Mouse (Mus musculus): ENCODE measurements around the gene Ell2. TPM values are rescaled to one million over a fixed set of nuclear protein-coding genes. Genes with fewer than 3 reads are reported as not detected.

Gene Ell2
- polyA plus RNA-seq, 1 experiment from 2014 or later = 8.7 TPM

DNA sequence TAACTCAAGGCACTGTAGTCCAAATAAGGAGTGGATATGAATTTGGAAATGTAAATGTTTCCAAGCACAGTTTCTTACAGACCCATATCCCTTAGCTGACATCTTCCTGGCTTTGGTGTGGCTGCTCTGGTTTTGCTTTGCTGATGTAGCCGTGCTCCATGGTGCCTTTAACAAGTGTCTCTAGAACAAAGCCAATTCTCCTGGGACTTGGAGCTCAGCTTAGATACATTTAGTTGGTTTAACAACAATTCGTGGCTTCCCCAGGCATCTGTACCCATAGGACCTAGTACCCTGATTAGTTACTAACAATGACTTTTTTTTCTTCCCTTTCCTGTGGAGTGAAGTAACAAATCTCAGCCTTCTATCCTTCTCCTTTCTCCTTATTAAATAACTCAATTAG is 44.2 kb downstream of the Ell2 start:
- peaks cover 15% of the 10 kb centered on the region; the same call in 1 of the 2 replicates for H3K4me1 ChIP-seq
- no peak overlapping the region for H3K27ac ChIP-seq
- no peak overlapping the region for H3K4me3 ChIP-seq
- no peaks in the 10 kb centered on the region for H3K9me3 ChIP-seq
- ATAC-seq (ENCODE audit: borderline replicate concordance, extremely low read depth, low FRiP score, low TSS enrichment) = no peak
- H3K4me2 ChIP-seq = no peak overlapping the region
- H3K36me3 ChIP-seq = no peaks in the 10 kb centered on the region
- WGBS = 73% methylated on average over 2 of the region's 2 CpGs
- no peaks in the 10 kb centered on the region for H3K27me3 ChIP-seq
- H3K9ac ChIP-seq = no peak overlapping the region

GRCm38 (mm10) chr13:75752216-75752938 is 45.8 kb downstream of the Ell2 start:
- Histone ChIP-seq H3K36me3 (no peaks in the 10 kb centered on the region), H3K9ac (no peak overlapping the region), H3K4me1 (peaks cover 15% of the 10 kb centered on the region; the same call in 1 of the 2 replicates), H3K27me3 (no peaks in the 10 kb centered on the region), H3K4me2 (no peak overlapping the region), H3K4me3 (no peak overlapping the region), H3K27ac (no peak overlapping the region), H3K9me3 (no peaks in the 10 kb centered on the region)
- peak; percentile 88; the same call in 1 of the 2 replicates for ATAC-seq (ENCODE audit: borderline replicate concordance, extremely low read depth, low FRiP score, low TSS enrichment)
- WGBS = 75% methylated on average over 5 of the region's 5 CpGs

DNA sequence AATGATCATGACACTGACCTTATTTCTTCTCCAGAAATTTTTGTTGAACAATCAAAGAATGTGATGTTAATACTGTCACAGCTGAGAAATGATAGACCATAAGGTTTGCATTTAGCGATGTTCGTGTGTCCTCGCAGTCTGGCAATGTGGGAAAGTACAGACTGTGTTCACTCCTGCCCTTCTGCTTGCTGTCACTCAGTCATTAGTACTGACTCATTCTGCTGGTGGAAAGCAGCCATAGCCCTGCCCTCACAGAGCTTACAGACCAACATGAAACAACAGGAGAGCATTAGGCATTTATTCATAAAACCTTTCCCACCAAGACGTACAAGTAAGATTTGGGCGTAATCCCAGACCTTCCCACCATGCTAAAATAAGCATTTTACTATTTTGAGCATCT is 47.8 kb downstream of the Ell2 start:
- Histone ChIP-seq H3K4me1 (peaks cover 15% of the 10 kb centered on the region; the same call in 1 of the 2 replicates), H3K36me3 (no peaks in the 10 kb centered on the region), H3K27me3 (no peaks in the 10 kb centered on the region), H3K9ac (no peak overlapping the region), H3K9me3 (no peaks in the 10 kb centered on the region), H3K4me3 (no peak overlapping the region), H3K4me2 (no peak overlapping the region), H3K27ac (no peak overlapping the region)
- 77% methylated on average over 5 of the region's 5 CpGs for WGBS
- ATAC-seq (ENCODE audit: borderline replicate concordance, extremely low read depth, low FRiP score, low TSS enrichment) = no peak

- H3K9ac ChIP-seq = no peak overlapping the region
- no peak for ATAC-seq (ENCODE audit: borderline replicate concordance, extremely low read depth, low FRiP score, low TSS enrichment)
- H3K36me3 ChIP-seq = no peaks in the 10 kb centered on the region
- no peak overlapping the region for H3K27ac ChIP-seq
- H3K4me2 ChIP-seq = no peak overlapping the region
- H3K4me3 ChIP-seq = no peak overlapping the region
- H3K4me1 ChIP-seq = no peaks in the 10 kb centered on the region
- H3K9me3 ChIP-seq = no peaks in the 10 kb centered on the region
- WGBS = 89% methylated on average over 4 of the region's 4 CpGs
- H3K27me3 ChIP-seq = no peaks in the 10 kb centered on the region
Measured at GRCm38 (mm10) chr13:75760859-75761548, 54.4 kb downstream of the Ell2 start.

DNA sequence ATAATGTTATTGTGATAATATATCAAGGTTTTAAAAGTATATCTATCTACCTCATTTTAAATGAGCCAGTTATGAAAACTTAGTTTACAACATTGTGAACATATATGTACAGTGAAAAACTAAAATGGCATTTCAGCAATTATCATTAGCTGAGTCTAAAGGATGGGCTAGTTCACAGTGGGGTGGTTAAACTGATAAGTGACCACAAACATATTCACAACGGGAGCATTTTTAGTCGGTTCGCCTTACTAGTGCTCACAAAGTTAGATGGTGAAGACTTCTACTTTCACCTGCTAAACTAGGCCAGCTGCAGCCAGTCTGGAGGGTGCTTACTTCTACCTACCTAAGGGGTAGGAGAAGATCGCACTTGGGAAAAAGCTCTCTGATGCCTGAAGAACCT is 56.2 kb downstream of the Ell2 start:
- no peaks in the 10 kb centered on the region for H3K4me1 ChIP-seq
- no peak overlapping the region for H3K9ac ChIP-seq
- no peaks in the 10 kb centered on the region for H3K27me3 ChIP-seq
- H3K36me3 ChIP-seq = no peaks in the 10 kb centered on the region
- ATAC-seq (ENCODE audit: borderline replicate concordance, extremely low read depth, low FRiP score, low TSS enrichment) = no peak
- no peak overlapping the region for H3K4me3 ChIP-seq
- 85% methylated on average over 4 of the region's 4 CpGs for WGBS
- no peak overlapping the region for H3K27ac ChIP-seq
- no peak overlapping the region for H3K4me2 ChIP-seq
- no peaks in the 10 kb centered on the region for H3K9me3 ChIP-seq

DNA sequence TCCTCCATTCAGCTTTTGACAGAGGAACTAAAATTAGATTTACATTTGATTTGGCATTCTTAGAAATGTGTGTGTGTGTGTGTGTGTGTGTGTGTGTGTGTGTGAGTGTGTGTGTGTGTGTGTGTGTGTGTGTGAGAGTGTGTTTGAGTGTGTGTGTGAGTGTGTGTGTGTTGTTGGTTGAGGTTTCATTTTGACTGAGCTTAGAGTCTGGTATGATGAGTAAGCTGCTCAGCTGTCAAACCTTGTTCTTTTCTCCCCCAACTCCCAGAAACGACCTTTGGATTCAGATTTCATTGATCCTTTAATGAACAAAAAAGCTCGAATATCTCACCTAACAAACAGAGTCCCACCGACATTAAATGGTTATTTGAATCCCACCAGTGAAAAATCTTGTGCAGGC is 56.7 kb downstream of the Ell2 start:
- 40% methylated on average over 3 of the region's 3 CpGs for WGBS
- ATAC-seq (ENCODE audit: borderline replicate concordance, extremely low read depth, low FRiP score, low TSS enrichment) = no peak
- H3K27ac ChIP-seq = no peak overlapping the region

DNA sequence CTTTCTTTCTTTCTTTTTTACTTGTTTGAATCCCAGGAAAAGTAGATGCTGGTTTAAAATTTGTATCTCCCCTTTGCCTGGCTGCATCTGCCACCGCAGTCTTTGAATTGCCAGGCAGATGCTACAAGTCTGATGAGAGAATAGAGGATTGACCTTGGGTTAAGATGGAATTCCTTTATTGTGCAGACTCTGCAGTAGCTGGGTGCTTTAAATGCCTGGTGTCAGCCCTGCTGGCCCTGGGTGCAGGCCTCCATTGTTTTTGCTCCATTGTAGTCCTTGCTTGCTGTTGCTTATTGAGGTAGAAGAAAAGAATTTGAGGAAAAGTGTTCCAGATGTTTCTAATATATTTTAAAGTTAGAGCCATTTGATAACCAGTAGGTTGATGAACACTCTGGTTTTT is 59.2 kb downstream of the Ell2 start:
- no peaks in the 10 kb centered on the region for H3K4me1 ChIP-seq
- 85% methylated on average over 1 of the region's 1 CpGs for WGBS
- ATAC-seq (ENCODE audit: borderline replicate concordance, extremely low read depth, low FRiP score, low TSS enrichment) = no peak
- no peak overlapping the region for H3K4me2 ChIP-seq
- H3K27me3 ChIP-seq = no peaks in the 10 kb centered on the region
- no peaks in the 10 kb centered on the region for H3K36me3 ChIP-seq
- no peak overlapping the region for H3K27ac ChIP-seq
- H3K9me3 ChIP-seq = no peaks in the 10 kb centered on the region
- H3K4me3 ChIP-seq = no peak overlapping the region
- H3K9ac ChIP-seq = no peak overlapping the region

More for the DNA sequence above, 56.7 kb downstream of the Ell2 start:
- Histone ChIP-seq H3K9me3 (no peaks in the 10 kb centered on the region), H3K9ac (no peak overlapping the region), H3K4me1 (no peaks in the 10 kb centered on the region), H3K4me3 (no peak overlapping the region), H3K36me3 (no peaks in the 10 kb centered on the region), H3K27me3 (no peaks in the 10 kb centered on the region), H3K4me2 (no peak overlapping the region)

- WGBS = 67% methylated on average over 5 of the region's 5 CpGs
- Histone ChIP-seq H3K9me3 (no peaks in the 10 kb centered on the region), H3K36me3 (no peaks in the 10 kb centered on the region), H3K27ac (no peak overlapping the region), H3K4me1 (no peaks in the 10 kb centered on the region), H3K4me2 (no peak overlapping the region), H3K4me3 (no peak overlapping the region), H3K27me3 (no peaks in the 10 kb centered on the region), H3K9ac (no peak overlapping the region)
- ATAC-seq (ENCODE audit: borderline replicate concordance, extremely low read depth, low FRiP score, low TSS enrichment) = no peak
Measured at GRCm38 (mm10) chr13:75766238-75766637, 59.7 kb downstream of the Ell2 start.

DNA sequence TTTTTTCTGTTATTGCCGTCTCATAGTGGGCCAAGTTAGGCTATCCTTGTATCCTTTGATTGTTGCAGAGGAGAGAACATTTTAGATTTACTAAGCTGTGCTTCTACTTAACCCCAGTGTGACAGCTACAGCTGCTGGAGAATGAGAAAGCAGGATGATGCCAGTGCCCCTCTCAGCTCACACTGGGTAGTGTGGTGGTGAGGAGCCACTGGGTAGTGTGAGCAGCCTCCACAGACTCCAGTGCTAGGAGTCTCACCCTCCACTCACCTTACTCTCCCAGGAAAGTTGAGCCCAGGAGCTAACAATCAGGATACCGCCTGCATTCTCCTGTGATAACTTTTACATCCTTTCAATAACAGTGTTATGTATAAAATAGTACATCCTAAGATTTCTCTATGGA is 60.4 kb downstream of the Ell2 start:
- WGBS = 75% methylated on average over 2 of the region's 2 CpGs
- H3K4me2 ChIP-seq = no peak overlapping the region
- H3K4me1 ChIP-seq = no peaks in the 10 kb centered on the region
- H3K27ac ChIP-seq = no peak overlapping the region
- H3K9me3 ChIP-seq = no peaks in the 10 kb centered on the region
- no peak for ATAC-seq (ENCODE audit: borderline replicate concordance, extremely low read depth, low FRiP score, low TSS enrichment)
- no peak overlapping the region for H3K4me3 ChIP-seq
- H3K9ac ChIP-seq = no peak overlapping the region
- H3K27me3 ChIP-seq = no peaks in the 10 kb centered on the region
- H3K36me3 ChIP-seq = no peaks in the 10 kb centered on the region

DNA sequence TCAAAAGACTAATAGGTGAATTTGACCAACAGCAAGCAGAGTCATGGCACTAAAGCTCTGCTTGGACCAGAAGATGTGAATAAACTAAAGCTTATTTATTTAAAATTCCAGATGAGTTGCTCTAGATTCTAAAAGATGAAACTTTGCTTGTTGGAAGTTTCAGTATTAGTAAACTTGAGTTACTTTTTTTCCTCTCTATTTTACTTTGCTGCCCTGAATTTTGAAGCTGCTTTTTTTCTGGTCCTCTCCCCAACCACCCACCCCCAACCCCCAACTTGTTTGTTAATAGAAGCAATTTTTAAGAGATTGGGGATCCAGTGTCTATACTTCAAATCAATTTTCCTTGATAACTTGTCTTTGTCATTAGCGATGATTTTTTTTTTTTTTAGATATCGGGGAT is 64.2 kb downstream of the Ell2 start:
- 94% methylated on average over 2 of the region's 2 CpGs for WGBS

GRCm38 (mm10) chr13:75771404-75771803 is 64.8 kb downstream of the Ell2 start:
- H3K27me3 ChIP-seq = no peaks in the 10 kb centered on the region
- no peaks in the 10 kb centered on the region for H3K4me1 ChIP-seq
- H3K4me2 ChIP-seq = no peak overlapping the region
- WGBS = 86% methylated on average over 4 of the region's 4 CpGs
- no peak overlapping the region for H3K27ac ChIP-seq
- H3K9ac ChIP-seq = no peak overlapping the region
- H3K36me3 ChIP-seq = no peaks in the 10 kb centered on the region
- H3K4me3 ChIP-seq = no peak overlapping the region
- H3K9me3 ChIP-seq = no peaks in the 10 kb centered on the region
- no peak for ATAC-seq (ENCODE audit: borderline replicate concordance, extremely low read depth, low FRiP score, low TSS enrichment)

More for the DNA sequence above, 64.2 kb downstream of the Ell2 start:
- H3K27ac ChIP-seq = no peak overlapping the region
- no peaks in the 10 kb centered on the region for H3K27me3 ChIP-seq
- no peaks in the 10 kb centered on the region for H3K9me3 ChIP-seq
- no peaks in the 10 kb centered on the region for H3K36me3 ChIP-seq
- no peak for ATAC-seq (ENCODE audit: borderline replicate concordance, extremely low read depth, low FRiP score, low TSS enrichment)
- no peak overlapping the region for H3K4me2 ChIP-seq
- H3K4me3 ChIP-seq = no peak overlapping the region
- H3K4me1 ChIP-seq = no peaks in the 10 kb centered on the region
- H3K9ac ChIP-seq = no peak overlapping the region

DNA sequence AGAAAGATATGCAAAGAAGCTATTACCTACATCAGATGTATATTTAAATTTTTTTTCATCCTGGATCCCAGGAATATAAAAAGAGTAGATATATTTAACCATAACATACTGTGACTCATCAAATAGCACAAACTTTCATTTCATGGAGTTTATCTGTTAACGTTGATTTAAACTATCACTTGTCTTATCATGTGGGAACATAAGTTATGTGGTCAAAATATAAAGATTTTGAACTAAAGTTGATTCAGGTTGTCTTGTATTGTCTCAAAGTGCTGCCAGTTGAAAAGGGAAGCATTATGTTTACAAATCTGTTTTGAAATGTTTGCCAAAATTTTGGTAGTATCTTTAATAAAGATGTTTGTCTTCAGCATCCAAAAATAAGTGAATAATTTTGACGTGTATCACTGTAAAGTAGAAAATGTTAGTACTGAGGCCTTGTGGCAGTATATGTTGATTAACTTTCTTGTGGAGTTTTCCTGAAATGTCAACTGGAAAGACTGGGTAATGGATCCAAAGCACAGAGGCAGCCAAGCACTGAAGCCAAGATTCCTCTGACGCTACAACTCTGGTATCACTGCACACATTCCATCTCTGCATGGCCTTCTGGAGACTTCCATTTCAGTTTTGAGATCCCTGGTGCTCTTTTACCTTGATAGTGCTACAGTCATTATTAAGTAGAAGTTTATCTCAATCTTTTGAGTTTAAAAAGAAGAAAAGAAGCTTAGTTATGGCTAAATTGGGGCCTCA is 65.6 kb downstream of the Ell2 start:
- Histone ChIP-seq H3K4me1 (no peaks in the 10 kb centered on the region), H3K4me2 (no peak overlapping the region), H3K4me3 (no peak overlapping the region), H3K9me3 (no peaks in the 10 kb centered on the region), H3K9ac (no peak overlapping the region), H3K27ac (no peak overlapping the region), H3K27me3 (no peaks in the 10 kb centered on the region), H3K36me3 (no peaks in the 10 kb centered on the region)
- 64% methylated on average over 3 of the region's 3 CpGs for WGBS
- no peak for ATAC-seq (ENCODE audit: borderline replicate concordance, extremely low read depth, low FRiP score, low TSS enrichment)
